Mouse (Mus musculus): Measurements from ENCODE around the gene Shank3. TPM values are rescaled to one million over a fixed set of nuclear protein-coding genes. Genes with fewer than 3 reads are reported as not detected.
A peak's percentile ranks its signal among the peaks of the same experiment; 100 is the strongest.

The Shank3 gene
- polyA plus RNA-seq, 2 experiments, result 0.39 to 2.1 TPM

- no peak overlapping the region for H3K9ac ChIP-seq (replicated peaks)
- H3K4me3 ChIP-seq (ENCODE audit: insufficient read depth in 1 of 2, low read depth in 2 of 2, low read length in 2 of 2), result peak overlapping the region in 1 of 2 experiments; percentile 48; a peak in 1 of 4 replicates
- no peaks in the 10 kb centered on the region for H3K36me3 ChIP-seq (replicated peaks; ENCODE audit: control insufficient read depth, insufficient read depth, low read depth)
- no peak overlapping the region for H3K4me2 ChIP-seq (ENCODE audit: low read depth)
- WGBS (ENCODE audit: insufficient replicate concordance), result 5% methylated on average over 3 of the region's 4 CpGs
- H3K9me3 ChIP-seq (ENCODE audit: control insufficient read depth, low read length), result no peaks in the 10 kb centered on the region
- peak; percentile 44 for ATAC-seq (ENCODE audit: insufficient read depth)
- no peak overlapping the region for H3K27ac ChIP-seq
- no peak for DNase-seq (ENCODE audit: low read depth in 3 of 3, low spot score in 3 of 3)
- no peak for TF ChIP-seq CTCF (IDR thresholded peaks at IDR 0.05; ENCODE audit: low read depth)
- TF ChIP-seq EP300 (IDR thresholded peaks at IDR 0.05; ENCODE audit: low read depth), result no peak
- H3K27me3 ChIP-seq (ENCODE audit: control insufficient read depth, insufficient read depth, low read length), result peaks cover 16% of the 10 kb centered on the region
- H3K4me1 ChIP-seq (replicated peaks; ENCODE audit: control insufficient read depth in 2 of 2, insufficient read depth in 2 of 2, low read length in 1 of 2), result peaks cover 0 to 2% of the 10 kb centered on the region in 2 experiments; a peak in 1 of 4 replicates
These were observed 1.9 kb upstream of the Shank3 start for GRCm38 (mm10) chr15:89497391-89498048.

- peaks cover 0 to 2% of the 10 kb centered on the region in 2 experiments; a peak in 1 of 4 replicates for H3K4me1 ChIP-seq (replicated peaks; ENCODE audit: control insufficient read depth in 2 of 2, insufficient read depth in 2 of 2, low read length in 1 of 2)
- H3K27ac ChIP-seq, result no peak overlapping the region
- no peaks in the 10 kb centered on the region for H3K9me3 ChIP-seq (ENCODE audit: control insufficient read depth, low read length)
- H3K4me2 ChIP-seq (ENCODE audit: low read depth), result peak overlapping the region; percentile 71
- no peak for ATAC-seq (ENCODE audit: insufficient read depth)
- H3K36me3 ChIP-seq (replicated peaks; ENCODE audit: control insufficient read depth, insufficient read depth, low read depth), result no peaks in the 10 kb centered on the region
- DNase-seq (ENCODE audit: low read depth in 3 of 3, low spot score in 3 of 3), result no peak
- 1% methylated on average over 41 of the region's 41 CpGs for WGBS (ENCODE audit: insufficient replicate concordance)
- H3K27me3 ChIP-seq (ENCODE audit: control insufficient read depth, insufficient read depth, low read length), result peaks cover 16% of the 10 kb centered on the region
- TF ChIP-seq CTCF (IDR thresholded peaks at IDR 0.05; ENCODE audit: low read depth) (no peak), EP300 (IDR thresholded peaks at IDR 0.05; ENCODE audit: low read depth) (no peak)
- H3K4me3 ChIP-seq (ENCODE audit: insufficient read depth in 1 of 2, low read depth in 2 of 2, low read length in 2 of 2), result peak overlapping the region; percentile 48 to 64
- no peak overlapping the region for H3K9ac ChIP-seq (replicated peaks)
These were observed 1.1 kb upstream of the Shank3 start for GRCm38 (mm10) chr15:89498049-89498960.

- Histone ChIP-seq H3K27me3 (ENCODE audit: control insufficient read depth, insufficient read depth, low read length) (peaks cover 16% of the 10 kb centered on the region), H3K36me3 (replicated peaks; ENCODE audit: control insufficient read depth, insufficient read depth, low read depth) (no peaks in the 10 kb centered on the region), H3K4me3 (ENCODE audit: insufficient read depth in 1 of 2, low read depth in 2 of 2, low read length in 2 of 2) (peak overlapping the region; percentile 64 to 66), H3K4me1 (replicated peaks; ENCODE audit: control insufficient read depth in 2 of 2, insufficient read depth in 2 of 2, low read length in 1 of 2) (peaks cover 0 to 2% of the 10 kb centered on the region in 2 experiments; a peak in 1 of 4 replicates), H3K27ac (no peak overlapping the region), H3K9me3 (ENCODE audit: control insufficient read depth, low read length) (no peaks in the 10 kb centered on the region), H3K9ac (replicated peaks) (0 out of 2 replicates have a peak overlapping the region, but pooled peaks have one; percentile 7), H3K4me2 (ENCODE audit: low read depth) (peak overlapping the region; percentile 71)
- no peak for TF ChIP-seq EP300 (IDR thresholded peaks at IDR 0.05; ENCODE audit: low read depth)
- TF ChIP-seq CTCF (IDR thresholded peaks at IDR 0.05; ENCODE audit: low read depth), result no peak
- peak; percentile 67; the same call in 1 of the 2 replicates for ATAC-seq (ENCODE audit: insufficient read depth)
- no peak for DNase-seq (ENCODE audit: low read depth in 3 of 3, low spot score in 3 of 3)
- 2% methylated on average over 32 of the region's 60 CpGs for WGBS (ENCODE audit: insufficient replicate concordance)
These were observed 379 bp downstream of the Shank3 start for GRCm38 (mm10) chr15:89499784-89500220.

- Histone ChIP-seq H3K4me3 (ENCODE audit: insufficient read depth in 1 of 2, low read depth in 2 of 2, low read length in 2 of 2) (peak overlapping the region; percentile 64 to 66), H3K36me3 (replicated peaks; ENCODE audit: control insufficient read depth, insufficient read depth, low read depth) (no peaks in the 10 kb centered on the region), H3K9me3 (ENCODE audit: control insufficient read depth, low read length) (no peaks in the 10 kb centered on the region), H3K27ac (no peak overlapping the region), H3K4me1 (replicated peaks; ENCODE audit: control insufficient read depth in 2 of 2, insufficient read depth in 2 of 2, low read length in 1 of 2) (peaks cover 0 to 2% of the 10 kb centered on the region in 2 experiments; a peak in 1 of 4 replicates), H3K9ac (replicated peaks) (no peak overlapping the region), H3K27me3 (ENCODE audit: control insufficient read depth, insufficient read depth, low read length) (peaks cover 16% of the 10 kb centered on the region), H3K4me2 (ENCODE audit: low read depth) (peak overlapping the region; percentile 71)
- TF ChIP-seq EP300 (IDR thresholded peaks at IDR 0.05; ENCODE audit: low read depth), result no peak
- no peak for TF ChIP-seq CTCF (IDR thresholded peaks at IDR 0.05; ENCODE audit: low read depth)
- WGBS (ENCODE audit: insufficient replicate concordance), result 9% methylated on average over 35 of the region's 35 CpGs
- ATAC-seq (ENCODE audit: insufficient read depth) (peak; percentile 58; the same call in 1 of the 2 replicates), DNase-seq (ENCODE audit: low read depth in 3 of 3, low spot score in 3 of 3) (no peak)
These were observed 883 bp downstream of the Shank3 start for GRCm38 (mm10) chr15:89500221-89500791.
